Mouse (Mus musculus): ENCODE data around the gene Smim5.

Gene Smim5

DNA sequence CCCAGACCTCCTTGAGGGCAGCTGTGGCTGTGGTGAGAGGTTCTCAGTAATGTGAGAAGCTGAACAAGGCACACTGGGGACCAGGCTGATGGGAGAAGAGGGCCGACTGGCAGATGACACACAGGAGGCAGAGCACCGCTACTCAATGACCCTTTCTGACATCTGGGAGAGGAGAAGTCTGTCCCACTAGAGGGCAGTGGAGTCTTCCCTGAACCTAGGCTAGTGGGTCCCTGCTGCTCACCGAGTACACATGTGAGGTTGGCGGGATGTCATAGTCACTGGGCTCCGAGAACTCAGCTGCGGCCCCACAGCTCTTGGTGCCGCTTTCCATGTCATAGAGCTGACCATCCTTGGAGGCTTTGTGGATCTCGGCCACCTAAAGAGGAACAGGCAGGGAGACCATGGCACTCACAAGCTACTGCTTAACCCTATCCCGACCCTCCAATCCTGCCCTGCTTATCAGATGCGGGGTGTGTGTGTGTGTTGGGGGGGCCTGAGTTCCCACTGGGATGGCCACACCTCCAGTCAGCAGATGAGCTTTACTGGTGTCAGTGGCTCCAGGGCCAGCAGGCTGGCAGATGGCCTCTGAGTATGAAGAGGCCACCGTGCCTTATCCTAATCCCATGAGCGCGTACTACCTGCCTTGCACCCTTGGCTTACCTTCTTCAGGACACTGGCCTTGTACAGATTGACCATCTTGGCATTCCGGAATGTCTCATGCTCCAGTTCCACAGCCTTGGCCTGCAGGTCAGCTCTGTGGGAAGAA is 4.8 kb upstream of the Smim5 start:
- DNase-seq (ENCODE audit: extremely low spot score, low spot score) = no peak

DNA sequence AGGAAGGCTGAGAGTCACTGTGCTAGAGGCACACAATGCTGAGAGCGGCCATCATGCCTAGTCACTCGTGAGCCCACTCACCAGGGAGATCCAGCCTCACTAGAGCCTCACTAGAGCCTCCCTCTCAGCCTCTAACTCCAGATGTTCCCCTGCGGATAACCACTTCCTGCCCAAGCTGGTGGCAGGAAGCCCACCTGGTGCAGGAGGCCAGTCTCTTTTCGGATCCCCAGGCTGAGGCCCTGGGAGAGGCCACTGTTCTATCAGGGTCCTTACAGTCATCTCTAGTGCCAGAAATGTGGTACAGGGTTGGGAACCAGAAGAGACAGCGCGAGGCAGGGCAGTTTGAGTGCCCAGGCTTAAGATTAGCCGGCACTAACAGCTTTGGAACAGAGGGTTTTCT is 1.3 kb upstream of the Smim5 start:
- no peak for DNase-seq (ENCODE audit: extremely low spot score, low spot score)

DNA sequence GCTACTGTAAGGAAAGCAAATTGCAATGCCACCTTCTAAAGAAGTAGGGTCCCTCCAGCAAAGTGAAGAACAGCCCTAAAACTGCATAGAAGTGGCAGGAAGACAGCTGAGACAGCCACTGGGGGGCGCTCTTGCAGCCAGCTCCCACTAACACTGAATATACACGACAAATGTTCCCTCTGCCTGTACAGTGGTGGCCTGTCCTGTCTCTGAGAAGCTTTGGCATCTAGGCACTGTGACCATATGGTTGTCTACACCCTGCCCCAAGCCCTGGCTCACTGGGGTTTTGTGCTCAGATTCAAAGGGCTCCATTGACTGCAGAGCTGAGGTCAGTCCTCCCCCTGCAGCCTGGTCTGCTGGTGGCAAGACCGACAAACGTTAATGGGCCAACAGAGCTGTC is 880 bp upstream of the Smim5 start:
- DNase-seq (ENCODE audit: extremely low spot score, low spot score) = peak; percentile 45

DNA sequence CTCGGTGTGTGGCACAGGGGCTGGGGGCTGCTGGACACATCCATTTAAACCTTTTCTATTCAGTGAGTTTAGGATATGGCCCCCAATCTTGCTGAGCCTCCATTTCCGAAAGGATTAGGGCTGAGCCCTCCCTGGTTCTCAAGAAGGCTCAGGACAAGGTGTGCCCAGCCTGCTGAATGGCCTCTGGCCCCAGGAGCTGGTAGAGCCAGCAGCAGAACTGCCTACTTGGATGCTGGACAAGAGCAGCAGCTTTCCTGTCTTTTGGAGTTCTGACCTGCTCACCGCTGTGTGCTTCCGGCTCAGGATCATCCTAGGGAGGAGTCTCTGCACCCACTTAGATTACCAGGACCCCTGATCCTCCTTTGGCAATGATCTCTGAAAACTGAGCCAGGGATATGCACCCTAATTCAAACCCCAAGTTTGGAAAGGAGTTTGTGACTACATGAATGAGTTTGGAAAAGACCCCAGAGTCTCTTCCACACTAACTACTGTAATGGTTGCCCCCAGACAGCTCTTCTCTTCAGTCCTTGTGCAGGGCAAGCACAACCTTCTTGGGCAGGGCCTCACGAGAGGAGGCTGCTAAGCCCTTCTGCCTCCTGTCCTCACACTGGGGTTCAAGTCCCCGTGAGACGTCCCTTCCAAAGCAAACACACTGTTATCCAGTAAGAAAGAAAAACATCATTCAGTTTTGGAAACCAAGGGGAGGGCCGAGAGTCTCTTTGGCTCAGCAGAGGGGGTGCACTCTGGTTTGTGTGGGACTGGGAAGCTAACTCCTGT is 983 bp downstream of the Smim5 start:
- DNase-seq (ENCODE audit: extremely low spot score, low spot score) = no peak

DNA sequence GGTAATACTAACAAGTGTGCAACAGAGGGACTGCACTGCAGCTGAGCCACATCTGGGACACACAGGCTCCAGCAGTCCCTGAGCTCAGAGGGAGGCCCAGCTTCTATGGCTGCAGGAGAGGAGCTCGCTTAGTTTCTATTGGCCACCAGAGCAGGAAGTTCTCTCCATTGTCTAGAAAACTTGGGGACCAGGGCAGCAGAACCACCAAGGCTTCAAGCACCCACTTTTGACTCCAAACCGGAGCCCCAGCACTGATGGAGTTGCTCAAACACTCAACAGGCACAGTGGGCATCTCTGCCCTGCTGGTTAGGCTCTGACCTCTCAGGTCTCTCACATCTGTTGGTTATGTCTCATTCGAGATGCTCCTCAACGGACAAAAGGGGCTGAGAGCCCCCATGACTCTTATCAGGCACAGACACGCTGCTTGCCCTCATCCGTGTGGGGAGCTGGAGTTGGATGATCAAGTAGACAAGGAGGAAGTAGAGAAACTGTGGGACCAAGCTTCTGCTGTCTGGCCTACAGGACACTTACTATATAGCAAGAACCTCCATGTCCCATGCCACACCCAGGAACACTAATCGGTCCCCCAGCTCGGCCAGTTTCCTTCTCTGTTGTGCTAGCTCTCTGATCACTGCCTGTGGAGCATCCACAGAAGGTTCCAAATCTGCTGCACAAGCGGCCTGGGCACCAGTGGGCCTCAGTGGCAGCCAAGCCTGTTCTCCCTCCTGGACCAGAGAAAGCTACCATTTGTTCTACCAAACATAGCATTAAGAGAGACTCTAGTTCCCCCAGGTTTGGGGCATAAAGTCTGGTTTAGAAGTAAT is 1.8 kb downstream of the Smim5 start:
- DNase-seq (ENCODE audit: extremely low spot score, low spot score) = no peak

DNA sequence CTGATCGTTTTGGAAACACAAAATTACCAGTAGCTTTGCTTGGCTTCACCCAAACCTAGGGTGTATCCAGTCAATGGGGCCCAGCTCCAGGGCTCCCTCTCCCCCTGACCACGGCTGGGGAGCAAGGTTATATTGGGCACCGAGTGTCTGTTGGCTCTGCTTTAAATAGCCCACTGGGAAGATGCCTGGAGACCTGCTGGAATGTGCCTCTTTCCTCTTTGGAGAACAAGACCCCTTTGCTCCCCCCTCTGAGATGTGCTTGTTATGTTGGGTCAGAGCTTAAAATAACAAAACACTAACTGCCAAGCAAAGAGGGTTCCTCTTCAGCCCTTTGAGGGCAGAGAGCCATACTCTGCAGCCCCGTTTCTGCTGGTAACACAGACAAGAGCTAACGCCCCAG is 2.4 kb downstream of the Smim5 start:
- DNase-seq (ENCODE audit: extremely low spot score, low spot score) = no peak

DNA sequence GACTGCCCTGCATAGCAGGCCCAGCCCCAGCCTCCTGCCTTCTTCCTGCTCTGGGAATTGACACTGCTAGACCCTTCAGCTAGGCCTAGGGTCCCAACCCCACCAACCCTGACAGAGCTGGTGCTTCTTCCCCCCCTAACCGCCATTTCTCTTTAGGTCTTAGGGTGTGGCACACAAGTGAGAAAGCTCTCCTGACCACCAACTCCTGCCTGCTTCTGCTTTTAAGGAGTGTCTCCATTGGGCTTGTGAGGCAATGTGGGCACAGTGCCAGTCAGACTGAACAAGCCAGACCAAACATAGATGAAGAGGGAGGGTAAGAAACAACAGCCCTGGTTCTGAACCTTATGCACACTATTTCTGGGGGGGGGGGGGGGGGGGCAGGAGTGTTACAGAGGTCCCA is 3.1 kb downstream of the Smim5 start:
- DNase-seq (ENCODE audit: extremely low spot score, low spot score) = no peak

DNA sequence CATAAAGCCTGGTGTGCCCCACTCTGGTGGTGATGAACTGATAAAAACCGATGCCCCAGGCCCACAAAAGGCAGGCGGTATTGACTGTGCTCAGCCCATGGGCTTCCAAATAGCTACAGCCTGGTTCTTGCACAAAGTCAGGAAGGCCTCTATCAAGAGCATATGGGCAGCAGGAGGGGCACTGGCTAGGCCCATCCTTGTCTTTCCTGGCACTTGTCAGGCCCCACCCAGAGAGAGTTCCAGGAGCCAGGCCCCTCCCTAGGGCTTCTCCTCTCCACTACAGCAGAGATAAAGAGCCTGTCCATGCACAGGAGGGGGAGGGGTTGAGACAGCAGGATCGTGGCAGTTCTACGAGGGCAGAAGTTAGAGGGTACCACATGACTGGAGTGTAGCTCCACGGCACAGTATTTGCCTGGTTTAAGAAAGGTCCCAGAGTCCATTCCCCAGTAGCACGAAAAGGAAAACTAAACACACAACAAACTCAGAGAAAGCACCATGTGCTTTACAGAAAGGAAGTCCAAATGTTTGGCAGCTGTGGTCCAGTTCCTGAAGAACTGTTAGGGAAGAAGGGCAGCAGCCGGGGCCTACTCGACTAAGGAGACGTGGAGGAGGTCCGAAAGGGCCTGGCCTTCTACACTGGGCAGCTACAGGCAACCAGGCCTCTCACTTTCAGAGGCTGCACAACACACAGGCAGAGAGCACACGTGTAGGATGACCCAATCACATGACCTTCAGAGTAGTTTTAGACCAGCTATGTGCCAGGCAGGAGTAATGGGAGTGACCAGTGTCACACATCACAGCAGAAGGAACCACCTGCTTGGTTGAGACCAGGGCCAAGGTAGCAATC is 3.8 kb downstream of the Smim5 start:
- DNase-seq (ENCODE audit: extremely low spot score, low spot score) = no peak

DNA sequence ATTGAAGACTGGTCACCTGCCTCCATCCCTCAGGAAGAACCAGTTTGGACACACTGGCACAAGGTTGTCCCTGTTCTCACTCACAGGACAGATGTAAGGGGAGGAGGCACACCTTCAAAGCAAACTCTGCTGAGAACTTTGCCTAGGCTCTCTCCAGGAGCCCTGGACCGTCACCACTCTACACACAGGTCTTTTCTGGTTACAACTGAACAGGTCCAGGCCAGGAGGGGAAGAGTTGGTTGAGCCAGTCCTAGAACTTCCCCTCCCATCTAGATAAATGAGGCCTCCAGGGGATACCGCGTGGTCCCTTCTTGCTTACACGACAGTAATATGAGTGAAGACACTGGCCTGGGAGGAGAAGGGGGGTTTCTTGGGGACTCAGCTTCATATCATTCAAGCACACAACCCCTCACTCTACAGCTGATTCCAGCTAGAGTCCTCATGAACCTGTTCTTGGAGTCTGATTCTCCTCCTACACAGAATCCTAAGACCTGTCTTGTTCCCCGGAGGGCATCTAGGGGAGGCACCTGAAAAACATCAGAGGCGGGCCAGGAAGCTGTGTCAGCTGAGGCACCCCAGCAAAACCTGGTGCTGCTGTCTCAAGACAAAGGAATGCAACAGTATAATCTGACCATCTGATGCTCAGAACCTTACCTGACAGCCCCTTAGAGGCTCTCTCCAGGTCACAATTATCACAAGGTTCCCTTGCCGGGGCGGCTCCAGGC is 4.6 kb downstream of the Smim5 start:
- no peak for DNase-seq (ENCODE audit: extremely low spot score, low spot score)

DNA sequence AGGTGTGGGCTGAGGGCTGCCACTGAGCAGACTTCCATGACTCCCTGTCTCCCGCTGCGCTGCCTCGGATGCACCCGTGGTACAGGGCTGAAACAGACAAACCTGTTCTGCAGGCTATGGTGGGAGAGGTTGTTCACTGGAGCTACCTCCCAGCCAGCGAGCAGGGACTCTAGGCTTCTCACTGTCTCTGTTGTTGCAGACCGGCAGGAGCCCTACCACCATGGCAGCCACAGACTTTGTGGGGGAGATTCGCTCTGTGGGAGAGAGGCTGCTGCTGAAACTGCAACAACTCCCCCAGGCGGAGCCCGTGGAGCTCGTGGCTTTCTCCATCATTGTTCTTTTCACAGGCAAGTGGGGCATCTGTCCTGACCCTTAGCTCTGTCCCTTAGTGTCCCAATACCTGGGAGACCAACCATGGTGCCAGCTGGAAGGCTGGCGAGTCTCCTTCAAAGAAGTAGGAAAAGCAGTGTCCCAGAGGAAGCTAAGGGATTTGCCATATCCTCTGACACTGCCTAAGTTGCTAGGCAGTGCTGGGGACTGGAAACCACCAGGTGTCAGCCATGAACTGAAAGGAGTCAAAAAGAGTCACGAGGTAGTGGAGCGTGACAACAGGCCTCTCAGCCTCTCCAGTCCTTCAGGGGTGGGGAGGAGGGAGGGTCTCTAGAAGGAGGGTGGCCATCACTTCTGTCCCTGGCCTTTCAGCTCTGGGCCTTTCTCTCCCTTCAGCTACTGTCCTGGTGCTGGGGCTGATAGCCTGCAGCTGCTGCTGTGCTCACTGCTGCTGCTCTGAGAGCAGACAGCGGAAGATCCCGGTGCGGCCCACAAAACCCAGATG is 5.4 kb downstream of the Smim5 start:
- no peak for DNase-seq (ENCODE audit: extremely low spot score, low spot score)

DNA sequence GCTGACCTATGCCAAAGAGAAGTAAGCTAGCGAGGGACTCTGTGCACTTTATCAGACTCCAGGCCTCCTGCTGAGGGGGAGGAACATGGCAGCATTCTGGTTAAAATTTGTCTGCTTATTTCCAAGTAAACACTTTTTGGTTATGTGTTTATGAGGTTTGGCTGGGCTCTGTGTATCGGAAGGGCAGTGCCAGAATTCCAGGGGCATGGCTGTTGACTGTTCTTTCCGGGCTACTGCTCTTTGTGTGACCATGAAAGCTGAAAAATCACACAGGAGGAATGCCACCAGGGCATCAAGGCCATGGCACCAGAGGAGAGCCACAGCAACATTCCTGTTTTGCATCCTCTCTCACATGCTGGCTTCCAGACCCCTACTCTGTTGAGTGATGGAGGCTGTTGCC is 6.3 kb downstream of the Smim5 start:
- no peak for DNase-seq (ENCODE audit: extremely low spot score, low spot score)

DNA sequence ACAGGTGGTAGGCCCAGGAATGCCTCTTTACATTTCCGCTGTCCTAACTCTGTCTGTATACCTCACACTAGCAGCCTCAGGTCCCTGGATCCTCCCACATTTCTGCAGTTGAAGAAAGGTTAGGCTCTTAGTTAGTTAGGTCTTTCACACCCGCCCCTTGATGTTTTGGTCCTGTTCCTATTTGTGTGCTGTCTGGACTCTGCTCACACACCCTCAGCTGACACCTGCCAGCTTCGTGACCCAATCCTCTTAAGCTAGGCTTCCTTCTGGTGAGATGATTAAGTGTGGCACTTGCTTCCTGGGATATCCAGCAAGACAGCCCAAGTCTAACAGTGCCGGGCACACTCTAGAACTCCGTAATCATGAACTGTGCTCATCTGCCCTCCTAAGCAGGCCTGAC is 6.8 kb downstream of the Smim5 start:
- no peak for DNase-seq (ENCODE audit: extremely low spot score, low spot score)

DNA sequence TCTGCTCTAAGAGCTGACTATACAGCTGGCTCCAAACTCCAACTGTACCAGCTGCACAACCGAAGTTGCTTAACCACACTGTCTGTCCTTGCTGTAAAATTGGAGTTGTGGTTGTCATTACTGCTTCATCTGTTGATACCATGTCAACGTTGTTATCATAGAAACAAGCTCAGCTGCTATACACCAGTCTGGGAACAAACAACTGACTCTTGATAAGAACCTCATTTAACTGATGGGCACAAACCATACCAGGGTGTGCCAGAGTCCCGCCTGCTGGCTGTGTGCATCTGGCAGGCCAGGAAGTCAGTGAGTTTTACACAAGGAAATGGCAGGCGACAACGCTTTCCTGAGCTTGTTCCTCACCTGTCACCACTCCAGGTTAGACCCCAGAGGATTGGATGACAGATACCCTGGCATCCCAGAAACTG is 11.4 kb downstream of the Smim5 start:
- no peak for DNase-seq (ENCODE audit: extremely low spot score, low spot score)

DNA sequence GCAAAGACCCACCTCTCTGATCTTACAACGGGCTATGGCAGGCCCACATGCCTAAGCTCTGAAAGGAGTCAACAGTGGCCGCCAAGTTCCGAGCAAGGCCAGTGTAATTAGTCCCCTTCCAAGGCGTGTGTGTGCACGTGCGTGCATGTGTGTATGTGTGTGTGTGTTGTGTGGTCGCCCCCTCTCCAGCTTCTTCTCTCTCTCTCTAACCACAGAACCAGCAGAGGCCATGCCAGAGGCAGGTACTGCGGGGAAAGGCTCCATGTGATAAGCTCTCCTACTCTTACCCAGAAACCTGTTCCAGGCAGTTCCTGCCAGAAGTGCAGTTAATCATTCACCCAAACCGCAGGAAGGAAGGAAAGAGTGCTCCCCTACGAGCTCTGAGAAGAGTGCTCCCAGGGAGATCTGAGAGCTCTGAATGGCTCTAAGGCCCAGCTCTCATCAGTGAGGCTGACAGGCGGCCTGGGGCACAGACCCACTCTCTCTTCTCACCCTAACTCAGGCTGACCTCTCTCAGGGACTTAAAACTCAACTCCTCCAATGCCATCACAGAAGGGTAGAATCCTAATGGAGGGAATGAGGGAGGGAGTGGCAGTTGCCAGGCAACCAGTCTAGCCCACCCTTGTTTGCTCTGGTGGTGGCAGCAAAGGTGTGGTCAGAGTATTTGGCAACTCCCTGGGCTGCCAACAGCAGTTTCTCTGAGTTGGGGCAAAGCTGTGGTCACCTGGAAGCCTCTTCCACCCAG is 12.0 kb downstream of the Smim5 start, which contains the start of gene Smim6:
Gene Smim6, plus strand, starts transcription at position 386 of the 745 bp plus-strand sequence.
- no peak for DNase-seq (ENCODE audit: extremely low spot score, low spot score)

DNA sequence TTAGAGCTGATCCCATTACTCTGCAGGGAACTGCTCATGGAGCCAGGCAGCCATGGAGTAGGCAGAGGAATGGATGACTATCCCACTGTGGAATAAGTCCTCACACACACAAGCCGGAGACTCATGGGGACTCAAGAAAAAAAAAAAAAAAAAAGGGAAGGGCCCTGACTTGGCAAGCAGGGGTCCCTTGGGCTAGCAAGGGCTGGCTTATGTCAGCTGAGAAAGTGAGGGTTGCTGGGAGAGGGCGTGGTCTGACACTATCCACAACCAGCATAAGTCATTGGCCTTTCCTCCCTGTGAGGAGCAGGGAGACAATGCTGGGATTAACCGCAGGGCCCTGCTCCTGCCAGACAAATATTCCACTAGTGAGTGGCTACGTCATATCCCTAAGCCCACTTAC is 16.8 kb downstream of the Smim5 start:
- no peak for DNase-seq (ENCODE audit: extremely low spot score, low spot score)

DNA sequence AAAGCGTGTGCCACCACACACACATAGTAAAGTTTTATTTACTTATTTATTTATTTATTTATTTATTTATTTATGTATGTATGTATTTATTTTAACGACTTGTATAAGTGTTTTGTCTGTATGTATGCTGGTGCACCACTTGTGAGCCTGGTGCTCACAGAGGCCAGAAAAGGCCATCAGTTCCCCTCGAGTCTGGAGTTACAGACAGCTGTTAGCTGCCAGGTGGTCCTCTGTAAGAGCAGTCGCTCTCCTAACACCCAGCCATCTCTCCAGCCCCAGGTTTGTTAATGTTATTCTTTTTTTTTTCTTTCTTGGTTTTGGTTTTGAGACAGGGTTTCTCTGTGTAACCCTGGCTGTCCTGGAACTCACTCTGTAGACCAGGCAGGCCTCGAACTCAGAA is 18.9 kb downstream of the Smim5 start:
- no peak for DNase-seq (ENCODE audit: extremely low spot score, low spot score)

DNA sequence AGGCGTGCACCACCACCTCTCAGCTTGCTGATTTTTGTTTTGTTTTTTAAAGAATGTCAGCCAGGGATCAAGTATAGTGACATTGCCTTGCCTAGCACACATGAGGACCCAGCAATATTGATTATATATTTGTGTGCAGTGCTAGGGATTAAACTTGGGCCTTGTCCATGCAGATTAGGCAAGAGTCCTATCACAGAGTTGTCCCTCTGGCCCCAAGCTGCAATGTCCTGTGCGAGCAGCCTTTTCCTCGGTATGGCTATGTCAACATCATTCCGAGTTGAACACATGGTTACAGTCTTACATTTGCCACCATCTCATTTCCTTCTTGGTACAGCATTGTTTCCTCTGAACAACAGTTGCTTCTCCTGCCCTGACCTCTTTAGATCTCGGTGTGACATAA is 19.3 kb downstream of the Smim5 start:
- no peak for DNase-seq (ENCODE audit: extremely low spot score, low spot score)

DNA sequence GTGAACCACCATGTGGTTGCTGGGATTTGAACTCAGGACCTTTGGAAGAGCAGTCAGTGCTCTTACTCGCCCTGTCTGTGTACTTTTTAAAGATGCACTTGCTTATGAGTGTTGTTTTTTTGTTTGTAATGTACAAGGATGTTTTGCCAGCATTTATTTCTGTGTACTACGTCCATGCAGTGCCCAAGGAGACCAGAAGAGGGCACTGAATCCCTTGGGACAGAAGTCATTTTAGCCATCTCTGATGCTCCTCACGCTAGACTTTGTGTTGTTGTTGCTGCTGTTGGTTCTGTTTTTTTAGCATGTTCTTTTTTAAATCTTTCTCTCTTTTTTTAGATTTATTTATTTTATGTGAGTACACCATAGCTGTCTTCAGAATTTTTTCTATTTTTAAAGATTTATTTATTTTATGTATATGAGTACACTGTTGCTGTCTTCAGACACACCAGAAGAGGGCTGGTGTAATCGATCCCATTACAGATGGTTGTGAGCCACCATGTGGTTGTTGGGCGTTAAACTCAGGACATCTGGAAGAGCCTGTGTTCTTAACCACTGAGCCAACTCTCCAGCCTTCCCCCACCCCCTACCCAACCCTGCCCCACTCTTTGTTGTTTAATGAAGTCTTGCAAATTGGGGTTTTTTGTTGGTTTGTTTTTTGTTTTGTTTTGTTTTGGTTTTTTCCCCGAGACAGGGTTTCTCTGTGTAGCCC is 20.5 kb downstream of the Smim5 start:
- no peak for DNase-seq (ENCODE audit: extremely low spot score, low spot score)

All from neural tube, embryonic 10.5 days (tissue).